Mouse (Mus musculus) hindbrain, embryonic 10.5 days (tissue): Measurements from ENCODE around the gene Aspscr1. TPM values are rescaled to one million over a fixed set of nuclear protein-coding genes. Genes with fewer than 3 reads are reported as not detected.

Experiments used
- DNase-seq: peaks from one replicate; pipeline ENCODE4 v3.0.0-alpha.2; 2017; ENCODE audit warnings: low spot score
- H3K27ac ChIP-seq: fragments of 300-500 bp; sonication (generic); 2 replicates; pipeline ENCODE4 v1.5.1; 2016; ENCODE audit warnings: mild to moderate bottlenecking, moderate library complexity
- H3K27me3 ChIP-seq: fragments of 300-500 bp; sonication (generic); 2 replicates; pipeline ENCODE4 v1.6.1; 2016; ENCODE audit warnings: mild to moderate bottlenecking; ENCODE audit not compliant: poor library complexity, insufficient read depth, severe bottlenecking
- H3K36me3 ChIP-seq: fragments of 300-500 bp; sonication (generic); 2 replicates; pipeline ENCODE4 v1.6.1; 2016; ENCODE audit warnings: mild to moderate bottlenecking, moderate library complexity
- H3K4me1 ChIP-seq: fragments of 300-500 bp; sonication (generic); replicated peaks from 2 replicates; pipeline ENCODE4 v1.6.1; 2016; ENCODE audit warnings: mild to moderate bottlenecking
- H3K4me3 ChIP-seq: fragments of 300-500 bp; sonication (generic); 2 replicates; pipeline ENCODE4 v1.5.1; 2016; ENCODE audit warnings: mild to moderate bottlenecking, moderate library complexity
- H3K9me3 ChIP-seq: fragments of 300-500 bp; sonication (generic); 2 replicates; pipeline ENCODE4 v1.6.1; 2016; ENCODE audit warnings: mild to moderate bottlenecking, moderate library complexity
- WGBS: fragments of 180-500 bp; shearing (Covaris S2); methylation state at CpG from one replicate; pipeline ENCODE4 v1.1.7; 2016; 5-methylcytosine and 5-hydroxymethylcytosine counted together
- polyA plus RNA-seq: library from polyadenylated mRNA; unstranded; fragments of >200 nt; fragmentation: Nextera tagmentation; extraction: Ambion mirVana; gene quantifications from 2 replicates; pipeline ENCODE4 v1.2.1, GENCODE M21; 2016

The Aspscr1 gene
- polyA plus RNA-seq, 1 experiment from 2014 or later, result 178 TPM

GRCm38 (mm10) chr11:120749430-120749829, 76.7 kb downstream of the Aspscr1 start:
- Histone ChIP-seq H3K27ac (no peak overlapping the region), H3K4me1 (no peaks in the 10 kb centered on the region), H3K27me3 (no peaks in the 10 kb centered on the region), H3K4me3 (no peak overlapping the region), H3K9me3 (no peaks in the 10 kb centered on the region), H3K36me3 (no peaks in the 10 kb centered on the region)
- DNase-seq, result no peak
- WGBS, result 62% methylated on average over 8 of the region's 8 CpGs

GRCm38 (mm10) chr11:120751606-120752005, 78.8 kb downstream of the Aspscr1 start:
- no peak overlapping the region for H3K4me3 ChIP-seq
- 78% methylated on average over 4 of the region's 4 CpGs for WGBS
- no peak for DNase-seq

More at GRCm38 (mm10) chr11:120751606-120752005, 78.8 kb downstream of the Aspscr1 start:
- Histone ChIP-seq H3K27ac (no peak overlapping the region), H3K27me3 (no peaks in the 10 kb centered on the region), H3K9me3 (peaks cover under 1% of the 10 kb centered on the region; the same call in 1 of the 2 replicates), H3K36me3 (no peaks in the 10 kb centered on the region), H3K4me1 (no peaks in the 10 kb centered on the region)

Other genes starting within 250 kb of the Aspscr1 start
- gene Nploc4, start 235.3 kb upstream of the Aspscr1 start, polyA plus RNA-seq, result 47.7 and 49.3 TPM in 2 replicates
- gene Tspan10, start 230.3 kb upstream of the Aspscr1 start, polyA plus RNA-seq, result 0.12 and 0.46 TPM in 2 replicates
- gene Pde6g, start 219.5 kb upstream of the Aspscr1 start, polyA plus RNA-seq, result 0.31 and 0.35 TPM in 2 replicates
- 12.5 and 13.2 TPM in 2 replicates for gene Oxld1, start 214.9 kb upstream of the Aspscr1 start, polyA plus RNA-seq
- gene Ccdc137, start 214.9 kb upstream of the Aspscr1 start, polyA plus RNA-seq, result 34.4 and 37.3 TPM in 2 replicates
- 59.6 and 62.3 TPM in 2 replicates for gene Arl16, start 205.4 kb upstream of the Aspscr1 start, polyA plus RNA-seq
- gene Mrpl12, start 188.4 kb upstream of the Aspscr1 start, polyA plus RNA-seq, result 171 and 186 TPM in 2 replicates
- 50.6 and 53.3 TPM in 2 replicates for gene Slc25a10, start 181.1 kb upstream of the Aspscr1 start, polyA plus RNA-seq
- 0.14 and 0.17 TPM in 2 replicates for gene Gcgr, start 142.3 kb upstream of the Aspscr1 start, polyA plus RNA-seq
- gene Mcrip1, start 123.2 kb upstream of the Aspscr1 start, polyA plus RNA-seq, result 219 and 261 TPM in 2 replicates
- 0.27 TPM in 1 of 2 replicates, not detected in the other for gene Ppp1r27, start 121.8 kb upstream of the Aspscr1 start, polyA plus RNA-seq
- gene P4hb, start 99.7 kb upstream of the Aspscr1 start, polyA plus RNA-seq, result 519 and 570 TPM in 2 replicates
- 799 and 820 TPM in 2 replicates for gene Arhgdia, start 91.3 kb upstream of the Aspscr1 start, polyA plus RNA-seq
- gene Alyref, start 74.6 kb upstream of the Aspscr1 start, polyA plus RNA-seq, result 607 and 643 TPM in 2 replicates
- gene Anapc11, start 74.6 kb upstream of the Aspscr1 start, polyA plus RNA-seq, result 237 TPM in 2 replicates
- 0.34 and 0.63 TPM in 2 replicates for gene Npb, start 64.5 kb upstream of the Aspscr1 start, polyA plus RNA-seq
- gene Pcyt2, start 55.0 kb upstream of the Aspscr1 start, polyA plus RNA-seq, result 139 and 160 TPM in 2 replicates
- 37.0 and 42.4 TPM in 2 replicates for gene Sirt7, start 47.7 kb upstream of the Aspscr1 start, polyA plus RNA-seq
- 23.1 and 26.2 TPM in 2 replicates for gene Mafg, start 39.4 kb upstream of the Aspscr1 start, polyA plus RNA-seq
- 37.6 and 38.7 TPM in 2 replicates for gene Pycr1, start 29.2 kb upstream of the Aspscr1 start, polyA plus RNA-seq
- not detected in 2 replicates for gene Myadml2, start 24.8 kb upstream of the Aspscr1 start, polyA plus RNA-seq
- 2.3 and 4.3 TPM in 2 replicates for gene Notum, start 11.8 kb upstream of the Aspscr1 start, polyA plus RNA-seq
- 129 and 137 TPM in 2 replicates for gene Cenpx, start 40.8 kb downstream of the Aspscr1 start, polyA plus RNA-seq
- 55.8 and 57.7 TPM in 2 replicates for gene Lrrc45, start 41.0 kb downstream of the Aspscr1 start, polyA plus RNA-seq
- gene Rac3, start 48.5 kb downstream of the Aspscr1 start, polyA plus RNA-seq, result 31.0 and 58.2 TPM in 2 replicates
- gene Dcxr, start 54.3 kb downstream of the Aspscr1 start, polyA plus RNA-seq, result 17.9 and 19.8 TPM in 2 replicates
- gene Cbr2, start 59.1 kb downstream of the Aspscr1 start, polyA plus RNA-seq, result 1.6 and 2.1 TPM in 2 replicates
- gene Hmga1b, start 89.8 kb downstream of the Aspscr1 start, polyA plus RNA-seq, result 8.9 and 12.2 TPM in 2 replicates
- gene Rfng, start 111.2 kb downstream of the Aspscr1 start, polyA plus RNA-seq, result 46.4 and 63.7 TPM in 2 replicates
- 276 and 285 TPM in 2 replicates for gene Gps1, start 111.3 kb downstream of the Aspscr1 start, polyA plus RNA-seq
- 95.4 and 97.1 TPM in 2 replicates for gene Dus1l, start 123.4 kb downstream of the Aspscr1 start, polyA plus RNA-seq
- gene Fasn, start 151.6 kb downstream of the Aspscr1 start, polyA plus RNA-seq, result 131 TPM in 2 replicates